Mouse (Mus musculus) heart, adult 8-10 months (tissue): ENCODE data around the gene Pdcd6ip. TPM values are rescaled to one million over a fixed set of nuclear protein-coding genes. Genes with fewer than 3 reads are reported as not detected.

Experiments
- DNase-seq: peaks from one replicate; pipeline ENCODE4 v3.0.0; 2022; ENCODE audit warnings: low spot score
- total RNA-seq, 4 experiments: library from RNA; stranded (reverse); gene quantifications; 2 replicates each; pipeline ENCODE4 v1.2.4; 2022

Gene Pdcd6ip
- total RNA-seq, 4 experiments from 2014 or later: 60.2 to 63.5 (median 61.6) TPM

DNA sequence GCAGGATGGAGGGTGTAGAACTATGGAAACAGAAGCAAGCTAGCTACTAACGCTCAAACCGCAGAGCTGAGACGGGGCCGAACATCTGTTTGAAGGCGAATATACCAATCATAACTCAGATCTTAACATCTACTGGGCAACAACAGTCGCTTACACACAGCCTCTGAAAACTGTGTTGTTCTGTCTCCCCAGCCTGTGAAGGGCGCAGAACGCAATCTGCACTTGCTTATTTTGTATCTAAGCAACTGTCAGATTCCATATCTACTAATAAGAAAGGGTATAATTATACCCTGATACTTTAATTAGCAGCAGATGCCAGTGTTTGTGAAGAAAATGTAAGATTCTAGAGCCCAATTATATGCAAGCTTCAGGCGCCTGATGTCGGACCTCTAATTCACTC is 81.3 kb downstream of the Pdcd6ip start:
- no peak for DNase-seq

DNA sequence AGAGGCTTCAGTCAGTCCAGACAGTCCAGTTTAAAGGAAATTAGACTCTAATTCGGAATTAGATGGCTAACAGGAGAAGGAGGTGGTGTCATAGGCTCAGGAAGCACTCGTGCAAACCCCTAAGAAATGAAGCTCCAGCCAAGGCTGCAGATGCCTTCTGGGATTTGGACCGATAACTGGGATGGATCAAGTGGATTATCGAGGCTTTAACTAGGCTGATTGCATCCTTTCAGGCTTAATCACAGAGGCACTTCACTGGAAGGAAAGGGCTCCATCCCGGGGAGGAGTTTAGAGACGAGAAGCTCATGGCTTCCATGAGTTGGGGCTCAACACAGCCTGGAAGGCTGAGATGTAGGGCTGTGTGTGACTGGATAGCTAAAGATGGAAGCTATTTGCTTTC is 84.0 kb downstream of the Pdcd6ip start:
- DNase-seq: no peak

DNA sequence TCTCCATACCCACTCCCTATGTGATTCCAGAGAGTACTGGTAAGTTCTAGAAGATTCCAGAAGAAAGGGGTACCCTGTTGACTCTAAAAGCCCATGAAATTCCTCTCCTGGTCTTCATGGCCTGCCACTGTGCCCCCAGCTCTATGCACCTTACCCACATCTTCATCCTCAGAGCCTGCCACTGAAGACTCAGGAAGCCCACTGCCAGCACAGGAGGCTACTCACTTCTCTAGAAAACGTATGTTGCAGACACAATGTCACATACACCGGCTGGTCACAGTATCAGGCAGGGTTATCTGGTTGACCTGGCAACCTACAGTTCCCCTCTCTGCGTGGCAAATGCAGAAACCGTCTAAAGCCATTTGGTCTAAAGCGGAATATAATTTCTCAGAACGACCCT is 91.0 kb downstream of the Pdcd6ip start:
- DNase-seq: no peak

DNA sequence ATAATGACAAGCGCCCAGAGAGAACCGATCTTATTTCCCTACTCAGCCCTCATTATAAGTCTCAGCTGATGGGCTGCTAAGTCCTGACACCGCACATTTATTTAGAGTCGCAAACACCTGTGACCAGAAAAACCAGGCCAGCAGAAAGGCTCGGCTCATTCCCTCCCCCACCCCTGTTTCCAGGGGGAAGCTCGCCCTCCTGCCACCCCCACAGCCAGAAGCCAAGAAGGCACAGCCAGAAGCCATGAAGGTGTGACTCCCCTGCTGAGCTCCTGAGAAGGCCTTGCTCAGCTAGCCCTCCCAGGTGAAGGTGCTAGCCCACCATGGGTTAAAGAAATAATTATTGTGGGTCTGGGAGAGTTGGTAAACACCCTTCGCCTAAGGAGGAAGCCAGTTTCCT is 97.3 kb downstream of the Pdcd6ip start:
- no peak for DNase-seq

DNA sequence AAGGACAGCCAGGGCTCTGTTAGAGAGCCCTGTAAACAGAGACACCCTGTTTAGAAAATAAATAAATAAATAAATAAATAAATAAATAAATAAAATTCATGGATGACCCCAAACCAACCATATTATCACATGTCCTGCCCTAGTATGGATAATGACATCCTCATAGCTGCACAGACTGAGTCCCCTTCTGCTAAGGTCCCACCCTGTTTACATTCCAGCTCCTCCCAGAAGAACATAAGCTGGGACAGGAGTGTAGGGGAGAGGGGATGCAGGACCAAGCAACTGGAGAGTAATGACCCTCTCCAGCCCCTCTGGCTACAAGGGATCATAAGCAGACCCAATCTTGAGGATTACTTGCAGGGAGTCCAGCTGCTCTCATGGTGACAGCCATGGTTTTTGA is 105.9 kb downstream of the Pdcd6ip start:
- no peak for DNase-seq

Other genes with a start within 250 kb of the Pdcd6ip start
- 10 to 100 TPM; 53.8 to 62.5 (median 58.9) TPM for gene Clasp2, start 33.2 kb upstream of the Pdcd6ip start, total RNA-seq
- gene Ubp1, start 222.7 kb upstream of the Pdcd6ip start, total RNA-seq: 10 to 100 TPM; 20.7 to 25.6 (median 24.0) TPM